Mouse (Mus musculus) macrophage (primary cell): ENCODE measurements around the gene Irs2. TPM values are rescaled to one million over a fixed set of nuclear protein-coding genes. Genes with fewer than 3 reads are reported as not detected.

Experiments
- H3K27ac ChIP-seq: fragments of 350-480 bp; formaldehyde crosslinking; 2 replicates; pipeline ENCODE4 v1.9.0; 2021
- H3K36me3 ChIP-seq: fragments of 350-480 bp; formaldehyde crosslinking; 2 replicates; pipeline ENCODE4 v1.9.0; 2021; ENCODE audit errors: inconsistent target
- H3K4me3 ChIP-seq: fragments of 350-480 bp; formaldehyde crosslinking; 2 replicates; pipeline ENCODE4 v1.9.0; 2021; ENCODE audit errors: inconsistent target
- H3K79me2 ChIP-seq: fragments of 350-480 bp; formaldehyde crosslinking; 2 replicates; pipeline ENCODE4 v1.9.0; 2021; ENCODE audit errors: inconsistent target
- WGBS: methylation state at CpG from one replicate; pipeline ENCODE4 v1.1.7; 2026; ENCODE audit warnings: inconsistent platforms; ENCODE audit not compliant: missing documents; 5-methylcytosine and 5-hydroxymethylcytosine counted together
- polyA plus RNA-seq: library from polyadenylated mRNA; stranded (reverse); fragments of 250-400 nt; gene quantifications from 3 replicates; pipeline ENCODE4 v1.2.4, GENCODE M21; 2018; ENCODE audit warnings: inconsistent platforms

Gene Irs2
- polyA plus RNA-seq, 1 experiment from 2014 or later: 6.5 TPM

DNA sequence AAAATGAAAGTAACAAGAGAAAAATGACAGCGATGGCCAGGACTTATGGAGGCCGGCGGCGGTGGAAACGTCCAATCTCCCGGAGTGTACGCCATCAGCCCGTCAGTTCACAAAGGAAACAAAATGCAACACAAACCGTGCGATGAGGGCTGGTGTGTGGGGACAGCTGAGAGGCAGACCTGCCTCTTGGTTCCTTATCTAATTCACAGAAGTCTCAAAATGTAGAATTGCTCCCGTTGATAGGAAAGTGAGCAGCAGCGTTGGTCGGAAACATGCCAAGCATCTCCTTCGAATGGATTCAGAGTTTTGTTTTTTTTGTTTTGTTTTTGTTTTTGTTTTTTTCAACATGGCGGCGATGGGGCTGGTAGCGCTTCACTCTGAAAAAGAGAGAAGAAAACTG is 21.6 kb downstream of the Irs2 start:
- no peak overlapping the region for H3K4me3 ChIP-seq
- 97% methylated on average over 17 of the region's 17 CpGs for WGBS
- no peak overlapping the region for H3K27ac ChIP-seq
- H3K36me3 ChIP-seq: peaks cover 21% of the 10 kb centered on the region; the same call in 1 of the 2 replicates
- peaks cover 32% of the 10 kb centered on the region; the same call in 1 of the 2 replicates for H3K79me2 ChIP-seq

DNA sequence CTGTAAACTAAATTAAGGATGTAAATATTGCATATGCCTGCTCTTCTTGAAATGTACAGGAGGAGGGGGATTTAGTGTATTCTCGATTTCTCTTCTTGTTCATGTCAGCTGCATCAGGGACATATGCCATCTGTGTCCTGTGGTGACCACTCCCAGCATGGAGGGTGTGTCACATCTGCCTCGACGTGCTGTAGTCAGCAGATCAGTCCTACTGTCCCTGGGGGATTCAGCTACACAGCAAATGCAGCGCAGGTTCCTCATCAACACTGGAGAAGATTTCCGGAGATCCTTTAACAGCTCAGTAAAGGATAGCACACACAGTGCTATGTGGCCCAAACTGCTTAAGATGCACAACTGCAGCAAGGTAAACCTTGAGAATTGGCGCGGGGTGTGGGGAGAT is 23.2 kb downstream of the Irs2 start:
- Histone ChIP-seq H3K4me3 (no peak overlapping the region), H3K79me2 (peaks cover 22% of the 10 kb centered on the region; the same call in 1 of the 2 replicates), H3K36me3 (peaks cover 21% of the 10 kb centered on the region; the same call in 1 of the 2 replicates), H3K27ac (no peak overlapping the region)
- 91% methylated on average over 7 of the region's 7 CpGs for WGBS

DNA sequence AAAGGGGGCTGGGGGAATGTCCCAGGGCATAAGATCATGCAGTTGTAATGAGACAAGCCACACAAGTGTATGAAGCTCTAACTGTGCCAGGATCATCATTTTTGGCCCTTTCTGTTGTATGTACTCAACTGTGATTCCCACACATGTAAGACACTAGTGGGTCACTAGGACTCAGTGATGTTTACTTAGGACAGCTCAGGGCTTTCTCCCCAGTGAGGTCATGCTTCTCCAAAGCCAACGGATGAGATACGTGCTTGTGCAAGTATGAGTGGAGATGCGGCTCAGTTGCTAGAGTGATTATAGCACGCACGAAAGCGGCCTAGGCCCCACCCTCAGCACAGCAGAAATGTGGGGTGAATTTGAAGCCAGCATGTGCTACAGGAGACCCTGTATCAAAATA is 27.4 kb downstream of the Irs2 start:
- H3K4me3 ChIP-seq: no peak overlapping the region
- no peak overlapping the region for H3K27ac ChIP-seq
- H3K36me3 ChIP-seq: 0 out of 2 replicates have a peak, but pooled peaks cover 10% of the 10 kb centered on the region
- H3K79me2 ChIP-seq: no peaks in the 10 kb centered on the region
- 99% methylated on average over 6 of the region's 6 CpGs for WGBS

DNA sequence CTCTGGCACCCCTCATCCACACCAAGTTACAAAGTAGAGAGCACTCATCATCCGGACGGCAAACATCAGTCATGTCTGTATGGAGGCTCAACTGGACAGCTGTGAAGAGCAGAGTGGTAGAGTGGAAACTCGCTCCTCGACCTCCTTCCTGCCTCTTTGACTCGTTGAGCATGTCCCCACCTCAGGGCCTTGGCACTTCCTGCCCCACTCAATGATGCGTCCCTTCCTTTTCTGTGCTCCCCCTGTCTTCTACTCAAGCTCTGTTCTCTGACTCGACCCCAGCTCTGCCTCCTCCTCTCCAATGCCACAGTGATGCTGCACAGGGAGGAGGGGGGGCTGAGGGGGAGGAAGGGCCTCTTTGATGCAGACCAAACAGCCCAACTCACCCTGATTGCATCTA is 28.3 kb downstream of the Irs2 start:
- 41% methylated on average over 6 of the region's 7 CpGs for WGBS
- Histone ChIP-seq H3K27ac (no peak overlapping the region), H3K79me2 (no peaks in the 10 kb centered on the region), H3K4me3 (no peak overlapping the region), H3K36me3 (0 out of 2 replicates have a peak, but pooled peaks cover 6% of the 10 kb centered on the region)

DNA sequence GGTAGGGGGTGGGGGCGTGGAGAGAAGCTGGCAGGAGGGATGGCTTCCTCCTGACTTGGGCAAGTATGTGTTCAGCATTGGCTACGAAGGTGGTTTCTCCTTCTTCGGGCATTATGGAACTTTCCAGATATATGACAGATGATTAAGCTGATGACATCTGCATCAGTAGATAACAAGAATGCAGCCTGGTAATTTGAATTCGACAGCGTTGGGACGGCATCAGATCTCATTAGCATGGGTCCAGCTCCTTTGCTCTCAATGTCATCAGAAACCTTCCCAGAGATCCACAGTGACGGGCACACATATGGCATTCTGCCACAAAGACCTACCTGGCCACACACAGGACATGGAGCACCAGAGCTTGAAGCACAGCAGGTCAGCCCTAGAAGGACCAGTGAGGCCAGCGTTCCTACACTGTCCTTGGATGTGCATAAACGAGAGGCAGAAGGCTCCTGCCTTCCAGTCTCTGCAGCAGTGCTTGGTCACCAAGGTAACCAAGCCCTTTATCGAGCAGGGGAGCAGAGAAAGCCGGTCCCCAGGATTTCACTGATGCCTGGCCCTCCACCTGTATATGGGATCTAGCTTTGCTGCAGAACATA is 29.0 kb downstream of the Irs2 start:
- 88% methylated on average over 11 of the region's 11 CpGs for WGBS
- H3K4me3 ChIP-seq: no peak overlapping the region
- no peaks in the 10 kb centered on the region for H3K36me3 ChIP-seq
- H3K27ac ChIP-seq: no peak overlapping the region
- no peaks in the 10 kb centered on the region for H3K79me2 ChIP-seq

DNA sequence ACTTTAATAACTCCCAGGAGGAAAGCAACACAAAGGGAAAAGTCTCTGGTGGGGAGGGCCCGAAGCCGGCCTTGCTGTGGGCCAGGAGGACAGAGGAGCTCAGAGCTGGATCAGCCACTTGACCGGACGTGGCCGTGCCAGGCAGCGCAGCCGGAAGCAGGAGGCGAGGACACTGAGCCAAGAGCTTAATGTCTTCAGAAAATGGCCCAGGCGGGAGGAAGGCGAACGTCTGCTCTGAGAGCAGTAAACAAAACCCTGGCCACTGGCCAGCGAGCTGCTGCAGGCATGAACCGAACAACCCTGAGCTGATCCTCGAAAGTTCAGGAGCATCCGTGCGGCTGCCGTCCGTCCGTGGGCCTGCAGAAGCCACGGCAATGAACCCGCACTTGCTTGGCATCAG is 29.9 kb downstream of the Irs2 start:
- no peaks in the 10 kb centered on the region for H3K79me2 ChIP-seq
- no peak overlapping the region for H3K4me3 ChIP-seq
- 93% methylated on average over 19 of the region's 21 CpGs for WGBS
- no peak overlapping the region for H3K27ac ChIP-seq
- H3K36me3 ChIP-seq: no peaks in the 10 kb centered on the region

DNA sequence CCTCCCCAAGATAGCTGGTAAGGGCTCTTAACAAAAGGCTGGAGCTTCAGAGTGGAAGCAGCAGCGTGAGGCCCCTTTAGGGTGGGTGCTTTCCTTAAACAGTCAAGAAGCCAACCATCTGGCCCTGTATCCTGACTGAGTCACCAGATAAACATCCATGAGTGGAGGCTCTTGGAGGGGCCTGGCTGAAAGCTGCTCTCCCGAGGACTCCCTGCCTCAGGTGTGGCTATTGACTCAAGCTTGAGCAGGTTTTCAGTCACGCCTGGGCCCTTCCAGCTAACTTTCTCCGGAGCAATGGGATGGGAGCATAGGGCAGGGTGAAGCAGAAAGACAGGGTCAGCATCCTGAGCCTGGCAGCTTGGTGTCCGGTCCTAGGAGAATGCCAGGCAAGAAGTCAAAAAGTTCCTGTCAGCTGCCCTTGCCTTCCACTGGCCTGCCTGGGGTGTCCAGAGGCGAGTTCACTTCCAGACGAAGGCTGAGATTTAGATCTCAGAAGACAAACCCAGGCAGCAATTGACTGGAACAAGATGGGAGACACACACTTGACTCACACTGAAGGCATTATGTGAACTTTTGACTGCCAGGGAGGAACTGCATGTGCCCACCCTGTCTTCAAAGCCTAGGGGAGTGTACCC is 30.4 kb downstream of the Irs2 start:
- Histone ChIP-seq H3K36me3 (no peaks in the 10 kb centered on the region), H3K79me2 (no peaks in the 10 kb centered on the region), H3K27ac (no peak overlapping the region), H3K4me3 (no peak overlapping the region)
- WGBS: 83% methylated on average over 7 of the region's 7 CpGs

DNA sequence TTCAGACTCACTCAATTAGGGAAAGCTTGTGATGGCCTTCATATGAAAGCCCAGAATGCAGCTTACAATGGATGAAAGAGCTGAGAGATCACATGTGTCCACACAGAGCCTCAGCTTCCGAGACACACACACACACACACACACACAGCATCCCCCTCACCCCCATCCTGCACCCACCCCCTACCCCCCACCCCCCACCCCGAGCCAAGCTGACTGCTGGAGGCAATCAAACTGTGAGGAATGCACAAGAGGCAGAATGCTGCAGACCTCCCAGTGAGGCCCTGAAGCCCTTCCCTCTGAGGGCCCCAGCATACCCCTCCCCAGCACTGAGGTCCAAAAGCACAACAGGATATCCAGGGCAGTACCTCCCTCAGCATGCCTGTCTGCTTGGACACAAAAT is 33.6 kb downstream of the Irs2 start:
- Histone ChIP-seq H3K79me2 (no peaks in the 10 kb centered on the region), H3K36me3 (no peaks in the 10 kb centered on the region), H3K4me3 (no peak overlapping the region), H3K27ac (no peak overlapping the region)
- 82% methylated on average over 2 of the region's 2 CpGs for WGBS

DNA sequence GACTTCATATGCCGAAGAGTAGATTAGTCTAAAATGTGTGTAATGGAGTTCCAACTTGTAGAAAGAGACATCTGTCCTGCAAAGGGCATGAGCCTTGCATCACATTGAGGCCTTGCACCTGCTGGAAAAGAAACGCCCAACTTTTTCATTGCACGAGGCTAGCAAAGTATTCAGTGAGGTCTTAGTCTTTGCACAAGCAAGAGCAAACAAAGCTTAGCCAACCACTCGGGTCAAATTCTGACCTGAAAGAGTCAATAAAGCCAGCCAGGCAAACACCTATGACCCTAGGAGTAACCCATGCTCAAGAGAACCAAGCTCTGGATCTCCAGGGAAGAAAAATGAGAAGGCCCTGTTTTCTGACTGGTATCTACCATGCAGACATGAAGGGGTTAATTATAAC is 34.1 kb downstream of the Irs2 start:
- WGBS: 96% methylated on average over 4 of the region's 4 CpGs
- H3K36me3 ChIP-seq: no peaks in the 10 kb centered on the region
- H3K27ac ChIP-seq: no peak overlapping the region
- no peak overlapping the region for H3K4me3 ChIP-seq
- H3K79me2 ChIP-seq: no peaks in the 10 kb centered on the region

DNA sequence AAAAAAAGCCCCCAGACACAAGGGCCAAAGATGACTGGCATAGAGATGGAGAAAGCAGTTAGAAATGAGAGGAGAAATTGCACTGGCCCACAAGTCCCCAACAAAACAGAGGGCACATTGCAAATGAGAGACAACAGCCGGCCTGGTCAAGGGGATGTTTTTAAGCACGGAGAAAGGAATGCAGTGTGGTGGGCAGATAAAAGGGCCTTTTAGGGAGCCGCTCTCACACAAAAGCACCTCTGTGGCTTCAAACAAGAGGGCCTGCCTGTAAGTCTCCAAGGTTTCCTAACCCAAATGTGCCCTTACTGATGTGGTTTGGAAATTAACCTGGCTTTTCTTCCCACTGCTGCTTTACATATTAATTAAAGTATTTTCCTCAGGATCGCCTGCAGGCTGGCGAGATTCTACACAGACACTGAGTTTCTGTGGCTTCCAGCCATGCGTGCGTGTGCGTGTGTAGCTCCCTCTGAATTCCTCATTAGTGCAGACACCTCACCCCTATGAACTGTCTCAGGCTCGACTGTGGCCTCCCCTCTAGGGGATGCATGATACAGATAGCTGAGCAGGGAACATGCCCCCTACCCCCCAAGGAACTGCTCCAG is 35.3 kb downstream of the Irs2 start:
- H3K27ac ChIP-seq: no peak overlapping the region
- WGBS: 94% methylated on average over 9 of the region's 9 CpGs

DNA sequence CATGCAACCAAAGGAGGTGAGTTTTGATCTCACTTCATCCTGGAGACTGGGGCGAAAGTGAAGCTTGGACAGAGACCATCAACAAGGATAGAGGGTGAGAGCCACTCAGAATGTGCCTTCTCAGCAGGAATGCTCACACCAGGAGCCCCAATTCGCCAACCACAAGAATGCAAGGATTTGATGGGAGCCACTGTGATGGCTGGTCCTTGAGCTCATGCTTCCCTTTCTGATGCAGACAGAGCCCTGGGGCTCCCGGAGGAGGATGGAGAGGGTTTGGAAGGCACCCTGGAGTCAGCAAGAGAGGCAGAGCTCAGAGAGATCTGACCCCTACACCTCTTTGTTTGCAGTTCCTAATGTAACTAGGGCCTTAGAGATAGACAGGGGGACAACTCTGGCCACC is 36.3 kb downstream of the Irs2 start:
- WGBS: 93% methylated on average over 3 of the region's 3 CpGs
- Histone ChIP-seq H3K36me3 (no peaks in the 10 kb centered on the region), H3K4me3 (no peak overlapping the region), H3K79me2 (no peaks in the 10 kb centered on the region), H3K27ac (no peak overlapping the region)

More for the DNA sequence above, 35.3 kb downstream of the Irs2 start:
- no peaks in the 10 kb centered on the region for H3K36me3 ChIP-seq
- H3K79me2 ChIP-seq: no peaks in the 10 kb centered on the region
- no peak overlapping the region for H3K4me3 ChIP-seq

DNA sequence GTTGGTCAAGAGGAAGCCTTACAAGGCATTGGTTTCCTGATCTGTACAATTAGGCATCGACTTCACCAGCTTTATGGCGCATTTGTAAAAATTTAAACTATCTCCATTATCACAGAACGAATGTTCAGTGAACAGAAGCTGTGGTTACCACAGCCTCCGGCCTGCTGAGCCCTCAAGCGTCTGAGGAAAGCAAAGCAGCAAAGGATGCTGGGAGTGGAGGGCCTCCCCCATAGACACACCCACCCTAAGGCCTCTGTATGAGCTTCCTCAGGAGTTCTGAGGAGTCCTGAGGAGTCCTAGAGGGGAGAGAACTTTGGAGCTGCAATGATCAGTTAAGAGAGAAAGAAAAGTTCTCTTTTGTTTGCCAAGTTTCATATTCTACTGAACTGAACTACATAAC is 36.7 kb downstream of the Irs2 start:
- H3K79me2 ChIP-seq: no peaks in the 10 kb centered on the region
- WGBS: 30% methylated on average over 3 of the region's 5 CpGs
- no peak overlapping the region for H3K4me3 ChIP-seq
- H3K27ac ChIP-seq: no peak overlapping the region
- H3K36me3 ChIP-seq: no peaks in the 10 kb centered on the region

DNA sequence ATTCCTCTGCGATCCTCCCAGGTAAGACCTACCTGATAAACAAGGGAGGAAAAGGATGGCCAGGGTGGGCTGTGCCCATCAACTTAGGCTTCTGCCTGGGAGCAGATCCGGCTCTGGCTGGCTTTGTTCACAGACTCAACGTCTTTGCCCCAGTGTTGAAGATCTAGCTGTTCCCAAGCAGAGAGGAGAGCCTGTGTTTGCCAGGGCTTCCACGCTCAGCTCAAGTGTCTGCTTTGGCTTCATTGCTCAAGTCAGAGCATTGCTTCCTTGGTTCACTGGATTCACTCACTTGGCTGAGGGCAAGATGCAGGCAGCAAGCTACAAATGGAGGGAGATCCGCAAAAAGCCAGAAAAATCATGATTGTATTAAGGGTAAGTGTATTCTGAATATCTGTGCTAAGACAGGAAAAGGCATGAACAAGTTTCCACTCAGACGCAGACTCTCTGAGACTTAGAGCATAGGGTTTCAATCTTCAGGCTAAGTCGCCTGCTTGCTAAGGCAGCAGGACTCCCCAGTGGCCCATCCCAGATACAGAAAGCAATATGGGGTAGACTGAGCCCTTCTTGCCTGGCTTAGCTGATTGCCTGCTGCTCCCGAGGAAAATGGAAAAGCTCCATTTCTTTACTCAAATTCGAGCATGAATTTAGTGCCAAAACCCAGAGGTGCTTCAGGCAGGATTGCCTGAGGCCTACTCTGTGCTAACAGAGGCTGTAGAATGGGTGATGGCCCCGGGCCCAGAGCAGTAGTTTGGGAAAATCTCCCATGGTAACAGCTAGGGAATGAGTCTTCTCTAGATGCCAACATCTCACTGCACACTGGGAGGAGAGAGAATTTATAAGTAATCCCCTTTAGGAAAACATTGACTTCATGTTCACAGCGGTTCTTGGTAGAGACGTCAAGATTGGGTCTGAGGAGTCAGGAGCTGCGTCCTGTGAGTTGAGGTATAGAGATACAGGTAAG is 37.5 kb downstream of the Irs2 start:
- no peak overlapping the region for H3K27ac ChIP-seq
- WGBS: 93% methylated on average over 12 of the region's 13 CpGs
- no peak overlapping the region for H3K4me3 ChIP-seq
- H3K36me3 ChIP-seq: no peaks in the 10 kb centered on the region
- no peaks in the 10 kb centered on the region for H3K79me2 ChIP-seq

DNA sequence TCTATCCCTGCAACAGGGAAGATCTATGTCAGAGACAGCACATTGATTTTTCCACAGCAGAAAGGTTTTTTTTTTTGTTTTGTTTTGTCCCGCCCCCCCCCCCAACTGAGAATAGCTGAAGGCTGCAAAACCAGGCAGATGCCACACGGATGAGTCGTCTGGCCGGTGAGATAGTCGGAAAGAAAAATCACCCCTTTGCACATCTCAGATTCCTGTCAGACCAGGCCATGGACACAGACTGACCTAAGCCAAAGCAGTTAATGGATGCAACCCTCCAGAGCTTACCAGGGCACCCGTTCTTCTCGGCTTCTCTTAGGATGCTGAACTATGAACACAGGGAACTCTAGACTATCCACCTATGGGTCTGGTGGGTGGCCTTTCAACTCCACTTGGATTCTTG is 39.6 kb downstream of the Irs2 start:
- Histone ChIP-seq H3K27ac (no peak overlapping the region), H3K4me3 (no peak overlapping the region), H3K36me3 (no peaks in the 10 kb centered on the region), H3K79me2 (no peaks in the 10 kb centered on the region)
- 91% methylated on average over 7 of the region's 7 CpGs for WGBS
